Mouse (Mus musculus): Measurements from ENCODE around the gene Rasgrp3. TPM values are rescaled to one million over a fixed set of nuclear protein-coding genes. Genes with fewer than 3 reads are reported as not detected.

The Rasgrp3 gene
- polyA plus RNA-seq, 1 experiment: 19.4 TPM

GRCm38 (mm10) chr17:75467526-75467925, 31.8 kb downstream of the Rasgrp3 start:
- Histone ChIP-seq H3K4me1 (ENCODE audit: control insufficient read depth, insufficient read depth, low read length) (peaks cover 63% of the 10 kb centered on the region), H3K27ac (ENCODE audit: insufficient read depth, low read depth, low read length) (no peak overlapping the region), H3K4me3 (ENCODE audit: insufficient read depth, low read length) (no peak overlapping the region)
- TF ChIP-seq POLR2A (IDR thresholded peaks at IDR 0.05; ENCODE audit: borderline replicate concordance, low read depth, low read length): no peak
- no peak for TF ChIP-seq CTCF (IDR thresholded peaks at IDR 0.05; ENCODE audit: low read depth, low read length)

- TF ChIP-seq CTCF (IDR thresholded peaks at IDR 0.05; ENCODE audit: low read depth, low read length) (no peak), POLR2A (IDR thresholded peaks at IDR 0.05; ENCODE audit: borderline replicate concordance, low read depth, low read length) (no peak)
- Histone ChIP-seq H3K4me3 (ENCODE audit: insufficient read depth, low read length) (no peak overlapping the region), H3K27ac (ENCODE audit: insufficient read depth, low read depth, low read length) (no peak overlapping the region), H3K4me1 (ENCODE audit: control insufficient read depth, insufficient read depth, low read length) (peaks cover 59% of the 10 kb centered on the region)
Measured at GRCm38 (mm10) chr17:75468479-75469114, 32.9 kb downstream of the Rasgrp3 start.

- Histone ChIP-seq H3K4me3 (ENCODE audit: insufficient read depth, low read length) (no peak overlapping the region), H3K27ac (ENCODE audit: insufficient read depth, low read depth, low read length) (no peak overlapping the region), H3K4me1 (ENCODE audit: control insufficient read depth, insufficient read depth, low read length) (peaks cover 53% of the 10 kb centered on the region)
- TF ChIP-seq POLR2A (IDR thresholded peaks at IDR 0.05; ENCODE audit: borderline replicate concordance, low read depth, low read length) (no peak), CTCF (IDR thresholded peaks at IDR 0.05; ENCODE audit: low read depth, low read length) (no peak)
Measured at GRCm38 (mm10) chr17:75470325-75470724, 34.6 kb downstream of the Rasgrp3 start.

- no peak for TF ChIP-seq POLR2A (IDR thresholded peaks at IDR 0.05; ENCODE audit: borderline replicate concordance, low read depth, low read length)
- TF ChIP-seq CTCF (IDR thresholded peaks at IDR 0.05; ENCODE audit: low read depth, low read length): no peak
- no peak overlapping the region for H3K4me3 ChIP-seq (ENCODE audit: insufficient read depth, low read length)
- H3K4me1 ChIP-seq (ENCODE audit: control insufficient read depth, insufficient read depth, low read length): peaks cover 58% of the 10 kb centered on the region
- peak overlapping the region; percentile 94; the same call in 1 of the 2 replicates for H3K27ac ChIP-seq (ENCODE audit: insufficient read depth, low read depth, low read length)
Measured at GRCm38 (mm10) chr17:75470885-75471610, 35.4 kb downstream of the Rasgrp3 start.

- peak overlapping the region; percentile 94 for H3K27ac ChIP-seq (ENCODE audit: insufficient read depth, low read depth, low read length)
- H3K4me3 ChIP-seq (ENCODE audit: insufficient read depth, low read length): 0 out of 2 replicates have a peak overlapping the region, but pooled peaks have one; percentile 7
- TF ChIP-seq POLR2A (IDR thresholded peaks at IDR 0.05; ENCODE audit: borderline replicate concordance, low read depth, low read length) (no peak), CTCF (IDR thresholded peaks at IDR 0.05; ENCODE audit: low read depth, low read length) (no peak)
- peaks cover 58% of the 10 kb centered on the region for H3K4me1 ChIP-seq (ENCODE audit: control insufficient read depth, insufficient read depth, low read length)
Measured at GRCm38 (mm10) chr17:75471644-75472253, 36.1 kb downstream of the Rasgrp3 start.

- Histone ChIP-seq H3K4me1 (ENCODE audit: control insufficient read depth, insufficient read depth, low read length) (peaks cover 60% of the 10 kb centered on the region), H3K27ac (ENCODE audit: insufficient read depth, low read depth, low read length) (peak overlapping the region; percentile 94), H3K4me3 (ENCODE audit: insufficient read depth, low read length) (0 out of 2 replicates have a peak overlapping the region, but pooled peaks have one; percentile 7)
- TF ChIP-seq CTCF (IDR thresholded peaks at IDR 0.05; ENCODE audit: low read depth, low read length): no peak
- no peak for TF ChIP-seq POLR2A (IDR thresholded peaks at IDR 0.05; ENCODE audit: borderline replicate concordance, low read depth, low read length)
Measured at GRCm38 (mm10) chr17:75472379-75472778, 36.7 kb downstream of the Rasgrp3 start.

- Histone ChIP-seq H3K27ac (ENCODE audit: insufficient read depth, low read depth, low read length) (no peak overlapping the region), H3K4me1 (ENCODE audit: control insufficient read depth, insufficient read depth, low read length) (peaks cover 66% of the 10 kb centered on the region), H3K4me3 (ENCODE audit: insufficient read depth, low read length) (no peak overlapping the region)
- no peak for TF ChIP-seq POLR2A (IDR thresholded peaks at IDR 0.05; ENCODE audit: borderline replicate concordance, low read depth, low read length)
- no peak for TF ChIP-seq CTCF (IDR thresholded peaks at IDR 0.05; ENCODE audit: low read depth, low read length)
Measured at GRCm38 (mm10) chr17:75475985-75476384, 40.3 kb downstream of the Rasgrp3 start.

GRCm38 (mm10) chr17:75476736-75477416, 41.2 kb downstream of the Rasgrp3 start:
- TF ChIP-seq CTCF (IDR thresholded peaks at IDR 0.05; ENCODE audit: low read depth, low read length): no peak
- no peak for TF ChIP-seq POLR2A (IDR thresholded peaks at IDR 0.05; ENCODE audit: borderline replicate concordance, low read depth, low read length)
- H3K4me1 ChIP-seq (ENCODE audit: control insufficient read depth, insufficient read depth, low read length): peaks cover 71% of the 10 kb centered on the region
- no peak overlapping the region for H3K27ac ChIP-seq (ENCODE audit: insufficient read depth, low read depth, low read length)
- H3K4me3 ChIP-seq (ENCODE audit: insufficient read depth, low read length): no peak overlapping the region

GRCm38 (mm10) chr17:75477655-75478054, 42.0 kb downstream of the Rasgrp3 start:
- Histone ChIP-seq H3K4me1 (ENCODE audit: control insufficient read depth, insufficient read depth, low read length) (peaks cover 71% of the 10 kb centered on the region), H3K27ac (ENCODE audit: insufficient read depth, low read depth, low read length) (peak overlapping the region; percentile 54), H3K4me3 (ENCODE audit: insufficient read depth, low read length) (no peak overlapping the region)
- no peak for TF ChIP-seq CTCF (IDR thresholded peaks at IDR 0.05; ENCODE audit: low read depth, low read length)
- TF ChIP-seq POLR2A (IDR thresholded peaks at IDR 0.05; ENCODE audit: borderline replicate concordance, low read depth, low read length): no peak
